12 mouse cellular contexts compared by ENCODE assay signal in the genomic region with DNA sequence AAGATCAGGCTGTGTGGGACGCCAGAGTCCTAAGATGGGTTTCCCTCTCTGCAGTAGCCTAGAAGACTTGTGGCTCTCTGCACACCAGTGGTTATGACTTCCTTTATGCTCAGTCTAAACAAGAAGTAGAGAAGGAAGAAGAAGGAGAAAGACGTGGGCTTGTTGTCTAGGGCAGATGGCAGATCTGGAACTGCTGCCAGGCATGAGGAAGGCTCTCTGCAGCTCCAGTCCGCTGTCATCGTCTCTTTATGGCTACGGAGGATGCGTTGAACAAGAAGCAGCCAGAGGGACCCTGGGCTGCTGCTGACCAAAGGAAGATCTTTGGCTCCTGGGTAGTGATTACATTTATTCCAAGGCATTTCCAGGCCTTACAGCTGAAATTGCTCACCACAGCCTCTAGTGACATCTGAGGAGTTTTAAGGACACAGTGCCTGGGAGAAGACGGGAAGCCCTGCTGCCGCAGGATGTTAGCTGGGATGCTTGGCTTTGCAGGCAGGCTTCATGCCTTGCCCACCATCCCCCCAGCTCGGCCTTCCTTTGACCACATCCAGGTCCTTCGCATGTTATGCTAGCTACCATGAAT.
DNase-seq lines count a peak whose midpoint lies in the region; ATAC-seq and TF ChIP-seq lines count a peak whose summit lies in the region.
"Had no signal": no experiment of that assay in that cellular context is flagged by ENCODE, and none has a peak within 500 bp of the region (broad histone marks: within the 10 kb centered on the region; RNA-seq: fewer than 3 reads in every experiment).

No protein-coding gene starts in this region.

- intact Hi-C loops in heart, postnatal 10 days (cut with DNase I): no loop called here

- H3K36me3 ChIP-seq in heart, embryonic 10.5 days: no peaks in the 10 kb centered on the region
- no peaks in the 10 kb centered on the region for H3K36me3 ChIP-seq in lung, embryonic 14.5 days (ENCODE audit: insufficient read depth)
- H3K36me3 ChIP-seq in limb, embryonic 10.5 days: no peaks in the 10 kb centered on the region
- H3K36me3 ChIP-seq: lung, embryonic 15.5 days had no signal

- TF ChIP-seq CTCF in lung, embryonic 14.5 days (IDR thresholded peaks at IDR 0.05; ENCODE audit: low read depth): no peak
- no peak for TF ChIP-seq CTCF in layer of hippocampus, adult 2 months (conservative IDR thresholded peaks at IDR 0.05)

- peak; percentile 34 to 42 for DNase-seq in heart, postnatal 10 days
- no peak for DNase-seq in heart, embryonic 10.5 days (ENCODE audit: low spot score)
- DNase-seq in lung, embryonic 14.5 days: peak; percentile 39
- DNase-seq in lung, postnatal 36 days: no peak
- peak in 1 of 2 experiments; percentile 60 for DNase-seq in layer of hippocampus, adult 2 months (ENCODE audit: low spot score in 2 of 2)
- DNase-seq in right cerebral cortex, postnatal 36 days (ENCODE audit: low spot score in 2 of 2): peak; percentile 49 to 59
- DNase-seq in limb, embryonic 10.5 days (ENCODE audit: low spot score): no peak
- DNase-seq: cerebellum, postnatal 36 days; kidney, adult 2 months had no signal

- WGBS in heart, embryonic 10.5 days: 78% methylated on average over 10 of the region's 10 CpGs
- WGBS in lung, embryonic 14.5 days: 75% methylated on average over 10 of the region's 10 CpGs
- 85% methylated on average over 10 of the region's 10 CpGs for WGBS in limb, embryonic 10.5 days

- H3K4me1 ChIP-seq in heart, embryonic 10.5 days: peaks cover 11% of the 10 kb centered on the region
- H3K4me1 ChIP-seq in lung, embryonic 14.5 days (ENCODE audit: insufficient read depth): no peaks in the 10 kb centered on the region
- peaks cover 10% of the 10 kb centered on the region for H3K4me1 ChIP-seq in limb, embryonic 10.5 days
- H3K4me1 ChIP-seq: megakaryocyte, embryonic 14.5 days had no signal

- H3K27ac ChIP-seq in heart, embryonic 10.5 days: no peak overlapping the region
- no peak overlapping the region for H3K27ac ChIP-seq in lung, embryonic 14.5 days (ENCODE audit: low read depth)
- peak overlapping the region; percentile 81; the same call in 1 of the 2 replicates for H3K27ac ChIP-seq in layer of hippocampus, adult 2 months
- H3K27ac ChIP-seq in limb, embryonic 10.5 days: no peak overlapping the region
- H3K27ac ChIP-seq: lung, embryonic 15.5 days had no signal

- H3K4me3 ChIP-seq in heart, embryonic 10.5 days: no peak overlapping the region
- no peak overlapping the region for H3K4me3 ChIP-seq in lung, embryonic 14.5 days (ENCODE audit: low read depth, low read length)
- H3K4me3 ChIP-seq in layer of hippocampus, adult 2 months: no peak overlapping the region
- H3K4me3 ChIP-seq in limb, embryonic 10.5 days: no peak overlapping the region
- H3K4me3 ChIP-seq: lung, embryonic 15.5 days; megakaryocyte, embryonic 14.5 days had no signal

- ATAC-seq in lung, embryonic 14.5 days (ENCODE audit: insufficient read depth): no peak; the same call in 1 of the 2 replicates
- ATAC-seq: hindbrain, embryonic 16.5 days had no signal

- H3K9me3 ChIP-seq in heart, embryonic 10.5 days: no peaks in the 10 kb centered on the region
- no peaks in the 10 kb centered on the region for H3K9me3 ChIP-seq in lung, embryonic 14.5 days (ENCODE audit: low read depth, low read length)
- H3K9me3 ChIP-seq in limb, embryonic 10.5 days (replicated peaks): no peaks in the 10 kb centered on the region
- H3K9me3 ChIP-seq: lung, embryonic 15.5 days had no signal

- H3K9ac ChIP-seq in lung, embryonic 14.5 days: no peak overlapping the region
- H3K9ac ChIP-seq: lung, embryonic 15.5 days had no signal

- peaks cover 25% of the 10 kb centered on the region for H3K27me3 ChIP-seq in heart, embryonic 10.5 days (ENCODE audit: insufficient read depth, poor library complexity, severe bottlenecking)
- H3K27me3 ChIP-seq in lung, embryonic 14.5 days (ENCODE audit: insufficient read depth, low read length): no peaks in the 10 kb centered on the region
- H3K27me3 ChIP-seq in limb, embryonic 10.5 days (ENCODE audit: low read depth, poor library complexity, severe bottlenecking): peaks cover 25% of the 10 kb centered on the region
- H3K27me3 ChIP-seq: lung, embryonic 15.5 days had no signal

- H3K4me2 ChIP-seq in lung, embryonic 14.5 days: no peak overlapping the region
- H3K4me2 ChIP-seq: lung, embryonic 15.5 days had no signal

Comparison
In these comparisons a context has a peak if more than half of its experiments do, and no peak if none do; other contexts are left out.
1. DNase-seq: peak in heart, postnatal 10 days (2 of 2), lung, embryonic 14.5 days (single experiment) and right cerebral cortex, postnatal 36 days (2 of 2); none in heart, embryonic 10.5 days (single experiment), lung, postnatal 36 days (single experiment) and limb, embryonic 10.5 days (single experiment).